Mouse (Mus musculus) E14TG2a.4 (cell line): Measurements from ENCODE around the gene Kif1b.

Experiments used
- CTCF ChIP-seq: conservative IDR thresholded peaks from 2 replicates; pipeline ENCODE4 v1.5.1; 2014; ENCODE audit warnings: low read length
- NANOG ChIP-seq: IDR thresholded peaks from 2 replicates; pipeline ENCODE4 v1.6.1; 2014; ENCODE audit warnings: borderline replicate concordance, low read length, mixed read lengths
- POU5F1 ChIP-seq: IDR thresholded peaks from 2 replicates; pipeline ENCODE4 v1.6.1; 2014; ENCODE audit warnings: low read length, borderline replicate concordance

GRCm38 (mm10) chr4:149332726-149333125, 25.2 kb upstream of the Kif1b start:
- no peak for TF ChIP-seq CTCF
- TF ChIP-seq POU5F1, result no peak
- TF ChIP-seq NANOG, result no peak
